Mouse (Mus musculus) bone marrow macrophage, adult 2 months (primary cell): ENCODE measurements around the gene Ankrd7. TPM values are rescaled to one million over a fixed set of nuclear protein-coding genes. Genes with fewer than 3 reads are reported as not detected.

Experiments used
- H3K27ac ChIP-seq: 2 replicates; pipeline ENCODE4 v1.5.1; 2012; ENCODE audit warnings: low read depth, low read length; ENCODE audit not compliant: insufficient read depth
- H3K4me1 ChIP-seq: 2 replicates; pipeline ENCODE4 v1.6.1; 2012; ENCODE audit warnings: low read length; ENCODE audit not compliant: control insufficient read depth, insufficient read depth
- H3K4me3 ChIP-seq: 2 replicates; pipeline ENCODE4 v1.5.1; 2012; ENCODE audit warnings: mild to moderate bottlenecking, low read length, moderate library complexity; ENCODE audit not compliant: insufficient read depth
- CTCF ChIP-seq: IDR thresholded peaks from 2 replicates; pipeline ENCODE4 v1.5.1; 2012; ENCODE audit warnings: low read depth, mild to moderate bottlenecking, low read length, moderate library complexity
- POLR2A ChIP-seq: IDR thresholded peaks from 2 replicates; pipeline ENCODE4 v1.6.1; 2012; ENCODE audit warnings: mild to moderate bottlenecking, low read depth, low read length, borderline replicate concordance
- polyA plus RNA-seq: library from polyadenylated mRNA; stranded (reverse); fragments of >200 nt; gene quantifications from 2 replicates; pipeline ENCODE4 v1.2.4, GENCODE M21; 2012; ENCODE audit not compliant: missing spikeins, insufficient read depth, insufficient read length

The Ankrd7 gene
- polyA plus RNA-seq, 1 experiment: not detected

DNA sequence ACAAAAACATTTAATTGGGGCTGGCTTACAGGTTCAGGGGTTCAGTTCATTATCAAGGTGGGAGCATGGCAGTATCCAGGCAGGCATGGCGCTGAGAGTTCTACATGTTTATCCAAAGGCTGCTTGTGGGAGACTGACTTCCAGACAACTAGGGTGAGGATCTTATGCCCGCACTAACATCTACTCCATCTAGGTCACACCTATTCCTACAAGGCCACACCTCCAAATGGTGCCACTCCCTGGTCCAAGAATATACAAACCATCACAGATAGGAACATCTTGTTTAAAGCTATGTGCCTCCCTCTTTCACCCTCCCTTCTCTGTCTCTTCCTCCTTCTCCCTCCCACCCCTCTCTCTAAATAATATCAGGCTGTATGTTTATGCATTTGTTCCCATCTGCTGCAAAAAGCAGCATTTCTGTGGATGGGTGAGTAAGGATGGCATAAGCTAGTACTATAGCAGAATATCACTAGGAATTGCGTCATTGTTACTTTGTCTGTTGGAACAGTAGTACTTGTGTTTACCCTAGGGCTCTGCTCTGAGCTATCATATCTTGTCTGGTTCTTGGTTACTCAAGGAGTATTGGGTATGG, 9.5 kb upstream of the Ankrd7 start:
- no peak overlapping the region for H3K4me3 ChIP-seq
- TF ChIP-seq POLR2A (no peak), CTCF (no peak)
- no peaks in the 10 kb centered on the region for H3K4me1 ChIP-seq
- no peak overlapping the region for H3K27ac ChIP-seq

- no peak overlapping the region for H3K4me3 ChIP-seq
- no peak for TF ChIP-seq CTCF
- no peak for TF ChIP-seq POLR2A
- no peak overlapping the region for H3K27ac ChIP-seq
- no peaks in the 10 kb centered on the region for H3K4me1 ChIP-seq
Measured at GRCm38 (mm10) chr6:18889030-18889429, 22.9 kb downstream of the Ankrd7 start.

- Histone ChIP-seq H3K27ac (no peak overlapping the region), H3K4me1 (no peaks in the 10 kb centered on the region), H3K4me3 (no peak overlapping the region)
- no peak for TF ChIP-seq CTCF
- TF ChIP-seq POLR2A: no peak
Measured at GRCm38 (mm10) chr6:18894142-18894541, 28.0 kb downstream of the Ankrd7 start.

- no peak for TF ChIP-seq POLR2A
- no peak for TF ChIP-seq CTCF
- no peaks in the 10 kb centered on the region for H3K4me1 ChIP-seq
- H3K4me3 ChIP-seq: no peak overlapping the region
- no peak overlapping the region for H3K27ac ChIP-seq
Measured at GRCm38 (mm10) chr6:18907173-18907572, 41.1 kb downstream of the Ankrd7 start.

- Histone ChIP-seq H3K27ac (no peak overlapping the region), H3K4me1 (no peaks in the 10 kb centered on the region), H3K4me3 (no peak overlapping the region)
- TF ChIP-seq POLR2A: no peak
- TF ChIP-seq CTCF: no peak
Measured at GRCm38 (mm10) chr6:18913179-18913578, 47.1 kb downstream of the Ankrd7 start.

DNA sequence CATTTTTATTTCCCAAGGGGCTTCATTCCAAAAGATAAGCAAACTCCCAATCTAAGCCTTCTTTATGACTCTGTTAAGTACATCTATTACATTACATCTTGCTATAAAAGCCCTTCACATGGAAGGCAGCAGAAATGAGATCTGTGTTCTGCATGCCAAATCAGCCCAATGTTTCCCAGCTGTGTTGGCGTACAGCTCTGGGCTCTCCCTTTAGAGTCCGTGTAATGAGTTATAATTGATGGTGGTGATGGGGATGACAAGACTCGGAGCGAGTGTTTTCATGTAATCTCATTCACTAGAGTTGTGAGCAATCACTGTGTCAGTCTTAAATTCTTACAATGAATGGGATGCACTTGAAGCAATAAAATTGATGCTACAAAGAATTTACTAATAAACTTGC, 49.9 kb downstream of the Ankrd7 start:
- Histone ChIP-seq H3K4me1 (no peaks in the 10 kb centered on the region), H3K27ac (no peak overlapping the region)
- no peak for TF ChIP-seq POLR2A
- TF ChIP-seq CTCF: no peak

GRCm38 (mm10) chr6:18916471-18916870, 50.4 kb downstream of the Ankrd7 start:
- Histone ChIP-seq H3K27ac (no peak overlapping the region), H3K4me1 (no peaks in the 10 kb centered on the region), H3K4me3 (no peak overlapping the region)
- TF ChIP-seq POLR2A: no peak
- TF ChIP-seq CTCF: no peak

More for the DNA sequence above, 49.9 kb downstream of the Ankrd7 start:
- no peak overlapping the region for H3K4me3 ChIP-seq

Other genes with a start within 250 kb of the Ankrd7 start
- 26.9 and 29.8 TPM in 2 replicates for gene Lsm8, start 17.7 kb upstream of the Ankrd7 start, polyA plus RNA-seq